Mouse (Mus musculus) testis, adult 2 months (tissue): ENCODE measurements around the gene Casc1.

Experiments used
- CTCF ChIP-seq: fragments of 200-500 bp; IDR thresholded peaks from 2 replicates; pipeline ENCODE4 v1.5.1; 2012; ENCODE audit warnings: low read depth, mild to moderate bottlenecking, inconsistent platforms, low read length, moderate library complexity; ENCODE audit not compliant: control insufficient read depth, insufficient read depth, insufficient replicate concordance
- POLR2A ChIP-seq: fragments of 200-500 bp; IDR thresholded peaks from 2 replicates; pipeline ENCODE4 v1.6.1; 2012; ENCODE audit warnings: low read depth, mild to moderate bottlenecking, inconsistent platforms, low read length, moderate library complexity; ENCODE audit not compliant: control insufficient read depth

- TF ChIP-seq CTCF (no peak), POLR2A (no peak)
Observed at GRCm38 (mm10) chr6:145125591-145126113, 85.2 kb downstream of the Casc1 start.
